Mouse (Mus musculus) neural tube, embryonic 13.5 days (tissue): ENCODE data around the gene Pdia5. TPM values are rescaled to one million over a fixed set of nuclear protein-coding genes. Genes with fewer than 3 reads are reported as not detected.
A peak's percentile ranks its signal among the peaks of the same experiment; 100 is the strongest.

ENCODE experiments used
- ATAC-seq: fragments of 200-750 bp; cut with Nextera tagmentation; 2 replicates; pipeline ENCODE4 v1.8.0; 2017; ENCODE audit warnings: low read depth, mild to moderate bottlenecking, moderate TSS enrichment, moderate library complexity
- H3K27ac ChIP-seq: fragments of 300-500 bp; sonication (generic); replicated peaks from 2 replicates; pipeline ENCODE4 v1.5.1; 2015; ENCODE audit warnings: moderate library complexity, mild to moderate bottlenecking, inconsistent platforms
- H3K27me3 ChIP-seq: fragments of 300-500 bp; sonication (generic); 2 replicates; pipeline ENCODE4 v1.6.1; 2015; ENCODE audit warnings: mild to moderate bottlenecking, inconsistent platforms
- H3K36me3 ChIP-seq: fragments of 300-500 bp; sonication (generic); 2 replicates; pipeline ENCODE4 v1.6.1; 2015; ENCODE audit warnings: mild to moderate bottlenecking, inconsistent platforms
- H3K4me1 ChIP-seq: fragments of 300-500 bp; sonication (generic); replicated peaks from 2 replicates; pipeline ENCODE4 v1.6.1; 2015; ENCODE audit warnings: inconsistent platforms
- H3K4me2 ChIP-seq: fragments of 300-500 bp; sonication (generic); 2 replicates; pipeline ENCODE4 v1.6.1; 2015; ENCODE audit warnings: inconsistent platforms, mild to moderate bottlenecking, moderate library complexity
- H3K4me3 ChIP-seq: fragments of 300-500 bp; sonication (generic); 2 replicates; pipeline ENCODE4 v1.5.1; 2015; ENCODE audit warnings: mild to moderate bottlenecking, inconsistent platforms
- H3K9ac ChIP-seq: fragments of 300-500 bp; sonication (generic); 2 replicates; pipeline ENCODE4 v1.6.1; 2015; ENCODE audit warnings: moderate library complexity, mild to moderate bottlenecking, inconsistent platforms
- H3K9me3 ChIP-seq: fragments of 300-500 bp; sonication (generic); 2 replicates; pipeline ENCODE4 v1.6.1; 2016; ENCODE audit warnings: inconsistent platforms
- WGBS: fragments of 180-500 bp; shearing (Covaris S2); methylation state at CpG from one replicate; pipeline ENCODE4 v1.1.7; 2015; 5-methylcytosine and 5-hydroxymethylcytosine counted together
- polyA plus RNA-seq: library from polyadenylated mRNA; unstranded; fragments of >200 nt; fragmentation: Nextera tagmentation; extraction: Ambion mirVana; gene quantifications from 2 replicates; pipeline ENCODE4 v1.2.1, GENCODE M21; 2015

Gene Pdia5
- polyA plus RNA-seq, 1 experiment from 2014 or later, result 22.7 TPM

GRCm38 (mm10) chr16:35479301-35479700, 11.4 kb downstream of the Pdia5 start:
- no peak overlapping the region for H3K4me2 ChIP-seq
- H3K4me3 ChIP-seq, result no peak overlapping the region
- no peak for ATAC-seq
- no peaks in the 10 kb centered on the region for H3K9me3 ChIP-seq
- no peak overlapping the region for H3K9ac ChIP-seq
- no peaks in the 10 kb centered on the region for H3K36me3 ChIP-seq
- H3K27ac ChIP-seq, result no peak overlapping the region
- peaks cover 23% of the 10 kb centered on the region for H3K4me1 ChIP-seq
- H3K27me3 ChIP-seq, result no peaks in the 10 kb centered on the region
- WGBS, result 63% methylated on average over 5 of the region's 6 CpGs

- Histone ChIP-seq H3K9me3 (no peaks in the 10 kb centered on the region), H3K4me2 (no peak overlapping the region), H3K36me3 (no peaks in the 10 kb centered on the region), H3K4me1 (peaks cover 16% of the 10 kb centered on the region), H3K27me3 (no peaks in the 10 kb centered on the region), H3K27ac (no peak overlapping the region), H3K9ac (no peak overlapping the region), H3K4me3 (no peak overlapping the region)
- 69% methylated on average over 1 of the region's 1 CpGs for WGBS
- no peak for ATAC-seq
These were observed 13.4 kb downstream of the Pdia5 start for GRCm38 (mm10) chr16:35477273-35477672.

GRCm38 (mm10) chr16:35472569-35473275, 18.0 kb downstream of the Pdia5 start:
- H3K9ac ChIP-seq, result no peak overlapping the region
- ATAC-seq, result no peak
- 89% methylated on average over 14 of the region's 14 CpGs for WGBS

GRCm38 (mm10) chr16:35471841-35472568, 18.7 kb downstream of the Pdia5 start:
- Histone ChIP-seq H3K27ac (no peak overlapping the region), H3K4me3 (no peak overlapping the region), H3K4me2 (no peak overlapping the region), H3K27me3 (no peaks in the 10 kb centered on the region), H3K9me3 (no peaks in the 10 kb centered on the region), H3K9ac (no peak overlapping the region), H3K36me3 (no peaks in the 10 kb centered on the region), H3K4me1 (peaks cover 15% of the 10 kb centered on the region; the same call in 1 of the 2 replicates)
- WGBS, result 85% methylated on average over 17 of the region's 17 CpGs
- no peak for ATAC-seq

More at GRCm38 (mm10) chr16:35472569-35473275, 18.0 kb downstream of the Pdia5 start:
- H3K4me3 ChIP-seq, result no peak overlapping the region
- peaks cover 15% of the 10 kb centered on the region; the same call in 1 of the 2 replicates for H3K4me1 ChIP-seq
- no peaks in the 10 kb centered on the region for H3K36me3 ChIP-seq
- no peak overlapping the region for H3K4me2 ChIP-seq
- no peaks in the 10 kb centered on the region for H3K9me3 ChIP-seq
- no peaks in the 10 kb centered on the region for H3K27me3 ChIP-seq
- H3K27ac ChIP-seq, result no peak overlapping the region

- H3K27me3 ChIP-seq, result no peaks in the 10 kb centered on the region
- WGBS, result 74% methylated on average over 8 of the region's 8 CpGs
- H3K9ac ChIP-seq, result no peak overlapping the region
- H3K36me3 ChIP-seq, result no peaks in the 10 kb centered on the region
- no peak overlapping the region for H3K4me3 ChIP-seq
- no peak overlapping the region for H3K27ac ChIP-seq
- H3K4me2 ChIP-seq, result no peak overlapping the region
- no peak for ATAC-seq
- no peaks in the 10 kb centered on the region for H3K9me3 ChIP-seq
- H3K4me1 ChIP-seq, result peaks cover 19% of the 10 kb centered on the region; the same call in 1 of the 2 replicates
These were observed 19.7 kb downstream of the Pdia5 start for GRCm38 (mm10) chr16:35470983-35471382.

- Histone ChIP-seq H3K9me3 (no peaks in the 10 kb centered on the region), H3K4me2 (no peak overlapping the region), H3K9ac (no peak overlapping the region), H3K27ac (no peak overlapping the region), H3K4me3 (no peak overlapping the region), H3K27me3 (no peaks in the 10 kb centered on the region), H3K36me3 (no peaks in the 10 kb centered on the region), H3K4me1 (peaks cover 28% of the 10 kb centered on the region)
- WGBS, result 74% methylated on average over 8 of the region's 8 CpGs
- no peak for ATAC-seq
These were observed 20.6 kb downstream of the Pdia5 start for GRCm38 (mm10) chr16:35470096-35470495.

- Histone ChIP-seq H3K27me3 (no peaks in the 10 kb centered on the region), H3K4me2 (no peak overlapping the region), H3K9ac (no peak overlapping the region), H3K9me3 (no peaks in the 10 kb centered on the region), H3K36me3 (no peaks in the 10 kb centered on the region), H3K4me3 (no peak overlapping the region), H3K27ac (no peak overlapping the region), H3K4me1 (peaks cover 35% of the 10 kb centered on the region)
- WGBS, result 75% methylated on average over 6 of the region's 6 CpGs
- ATAC-seq, result no peak
These were observed 21.7 kb downstream of the Pdia5 start for GRCm38 (mm10) chr16:35469016-35469415.

GRCm38 (mm10) chr16:35467044-35467443, 23.6 kb downstream of the Pdia5 start:
- ATAC-seq, result no peak
- Histone ChIP-seq H3K27me3 (no peaks in the 10 kb centered on the region), H3K9ac (no peak overlapping the region), H3K4me2 (no peak overlapping the region), H3K9me3 (no peaks in the 10 kb centered on the region), H3K36me3 (no peaks in the 10 kb centered on the region), H3K4me1 (peaks cover 30% of the 10 kb centered on the region), H3K4me3 (no peak overlapping the region), H3K27ac (no peak overlapping the region)
- 82% methylated on average over 2 of the region's 2 CpGs for WGBS

- ATAC-seq, result no peak
These were observed 24.8 kb downstream of the Pdia5 start for GRCm38 (mm10) chr16:35465808-35466351.

GRCm38 (mm10) chr16:35464686-35465308, 25.9 kb downstream of the Pdia5 start:
- 23% methylated on average over 12 of the region's 12 CpGs for WGBS
- H3K9ac ChIP-seq, result peak overlapping the region; percentile 14; the same call in 1 of the 2 replicates
- peak; percentile 37; the same call in 1 of the 2 replicates for ATAC-seq

More at GRCm38 (mm10) chr16:35465808-35466351, 24.8 kb downstream of the Pdia5 start:
- no peak overlapping the region for H3K27ac ChIP-seq
- no peak overlapping the region for H3K4me2 ChIP-seq
- no peak overlapping the region for H3K4me3 ChIP-seq
- H3K27me3 ChIP-seq, result no peaks in the 10 kb centered on the region
- H3K4me1 ChIP-seq, result peaks cover 27% of the 10 kb centered on the region
- 77% methylated on average over 4 of the region's 4 CpGs for WGBS
- no peaks in the 10 kb centered on the region for H3K36me3 ChIP-seq
- no peak overlapping the region for H3K9ac ChIP-seq
- H3K9me3 ChIP-seq, result no peaks in the 10 kb centered on the region

GRCm38 (mm10) chr16:35463708-35464107, 27.0 kb downstream of the Pdia5 start:
- H3K27me3 ChIP-seq, result no peaks in the 10 kb centered on the region
- H3K4me1 ChIP-seq, result peaks cover 27% of the 10 kb centered on the region
- no peak for ATAC-seq
- H3K36me3 ChIP-seq, result no peaks in the 10 kb centered on the region
- no peaks in the 10 kb centered on the region for H3K9me3 ChIP-seq
- H3K4me3 ChIP-seq, result no peak overlapping the region
- no peak overlapping the region for H3K9ac ChIP-seq
- H3K27ac ChIP-seq, result no peak overlapping the region
- H3K4me2 ChIP-seq, result no peak overlapping the region
- WGBS, result 94% methylated on average over 10 of the region's 10 CpGs

More at GRCm38 (mm10) chr16:35464686-35465308, 25.9 kb downstream of the Pdia5 start:
- H3K36me3 ChIP-seq, result no peaks in the 10 kb centered on the region
- H3K4me3 ChIP-seq, result no peak overlapping the region
- H3K4me2 ChIP-seq, result no peak overlapping the region
- no peaks in the 10 kb centered on the region for H3K27me3 ChIP-seq
- H3K27ac ChIP-seq, result peak overlapping the region; percentile 9; the same call in 1 of the 2 replicates
- no peaks in the 10 kb centered on the region for H3K9me3 ChIP-seq
- H3K4me1 ChIP-seq, result peaks cover 21% of the 10 kb centered on the region

- WGBS, result 89% methylated on average over 7 of the region's 7 CpGs
- no peak overlapping the region for H3K27ac ChIP-seq
- H3K4me2 ChIP-seq, result no peak overlapping the region
- H3K4me3 ChIP-seq, result no peak overlapping the region
- no peaks in the 10 kb centered on the region for H3K27me3 ChIP-seq
- H3K9me3 ChIP-seq, result no peaks in the 10 kb centered on the region
- no peak for ATAC-seq
- peaks cover 27% of the 10 kb centered on the region for H3K4me1 ChIP-seq
- H3K36me3 ChIP-seq, result no peaks in the 10 kb centered on the region
- no peak overlapping the region for H3K9ac ChIP-seq
These were observed 27.7 kb downstream of the Pdia5 start for GRCm38 (mm10) chr16:35462955-35463354.
